Comparison of ENCODE assay signal across 20 mouse cellular contexts in genomic region chr8:123732332-123732731, GRCm38 (mm10).
A peak's percentile ranks its signal among the peaks of the same experiment; 100 is the strongest.
DNase-seq lines count a peak whose midpoint lies in the region; ATAC-seq and TF ChIP-seq lines count a peak whose summit lies in the region.
"Had no signal": no experiment of that assay in that cellular context is flagged by ENCODE, and none has a peak within 500 bp of the region (broad histone marks: within the 10 kb centered on the region; RNA-seq: fewer than 3 reads in every experiment).

No protein-coding gene starts in this region.

- no peaks in the 10 kb centered on the region for H3K36me3 ChIP-seq in heart, embryonic 13.5 days
- H3K36me3 ChIP-seq in intestine, embryonic 14.5 days (ENCODE audit: control insufficient read depth, insufficient read depth, low read length): no peaks in the 10 kb centered on the region
- H3K36me3 ChIP-seq in intestine, postnatal 0 days (ENCODE audit: control insufficient read depth, insufficient read depth): no peaks in the 10 kb centered on the region
- H3K36me3 ChIP-seq in lung, embryonic 16.5 days (ENCODE audit: control insufficient read depth, insufficient read depth, low read length): no peaks in the 10 kb centered on the region
- H3K36me3 ChIP-seq: embryonic facial prominence, embryonic 10.5 days; forebrain, embryonic 12.5 days had no signal

- peak overlapping the region; percentile 50 for H3K9ac ChIP-seq in heart, embryonic 13.5 days
- no peak overlapping the region for H3K9ac ChIP-seq in intestine, embryonic 14.5 days (ENCODE audit: low read length)
- H3K9ac ChIP-seq in intestine, postnatal 0 days (ENCODE audit: low read depth, low read length): no peak overlapping the region
- H3K9ac ChIP-seq in lung, embryonic 16.5 days (ENCODE audit: low read length): no peak overlapping the region
- H3K9ac ChIP-seq: forebrain, embryonic 12.5 days had no signal

- 5% methylated on average over 4 of the region's 4 CpGs for WGBS in heart, embryonic 13.5 days
- 18% methylated on average over 4 of the region's 4 CpGs for WGBS in intestine, embryonic 14.5 days
- 29% methylated on average over 4 of the region's 4 CpGs for WGBS in intestine, postnatal 0 days
- 15% methylated on average over 4 of the region's 4 CpGs for WGBS in lung, embryonic 16.5 days
- 43% methylated on average over 4 of the region's 4 CpGs for WGBS in lung, adult 2 months

- H3K27ac ChIP-seq in heart, embryonic 13.5 days (replicated peaks): peak overlapping the region; percentile 80
- H3K27ac ChIP-seq in intestine, embryonic 14.5 days (ENCODE audit: low read depth): peak overlapping the region; percentile 38; the same call in 1 of the 2 replicates
- no peak overlapping the region for H3K27ac ChIP-seq in intestine, postnatal 0 days (ENCODE audit: low read depth, low read length)
- H3K27ac ChIP-seq in lung, embryonic 16.5 days (ENCODE audit: low read length): no peak overlapping the region
- H3K27ac ChIP-seq: embryonic facial prominence, embryonic 10.5 days; forebrain, embryonic 12.5 days; macrophage had no signal

- intact Hi-C loops in heart, postnatal 36 days (cut with DNase I): no loop called here

- ATAC-seq in heart, embryonic 13.5 days (ENCODE audit: extremely low read depth, insufficient number of reproducible peaks, low FRiP score, low TSS enrichment): peak; percentile 53; the same call in 1 of the 2 replicates
- no peak for ATAC-seq in intestine, embryonic 14.5 days (replicated peaks; ENCODE audit: low FRiP score, low TSS enrichment, low read depth)
- ATAC-seq in intestine, postnatal 0 days: no peak
- ATAC-seq in lung, embryonic 16.5 days (ENCODE audit: low read depth): peak; percentile 40; the same call in 1 of the 2 replicates

- TF ChIP-seq CTCF in intestine, postnatal 0 days (IDR thresholded peaks at IDR 0.05; ENCODE audit: low read depth): no peak
- TF ChIP-seq CTCF in lung, adult 2 months (IDR thresholded peaks at IDR 0.05; ENCODE audit: insufficient read depth, low read length): no peak

- H3K4me2 ChIP-seq in heart, embryonic 13.5 days: peak overlapping the region; percentile 27; the same call in 1 of the 2 replicates
- no peak overlapping the region for H3K4me2 ChIP-seq in intestine, embryonic 14.5 days (ENCODE audit: low read length)
- H3K4me2 ChIP-seq in intestine, postnatal 0 days (replicated peaks; ENCODE audit: low read depth): no peak overlapping the region
- H3K4me2 ChIP-seq in lung, embryonic 16.5 days (ENCODE audit: low read depth, low read length): no peak overlapping the region
- H3K4me2 ChIP-seq: forebrain, embryonic 12.5 days; midbrain, embryonic 11.5 days had no signal

- H3K27me3 ChIP-seq in heart, embryonic 13.5 days (replicated peaks): peaks cover 6% of the 10 kb centered on the region; the same call in 1 of the 2 replicates
- 0 out of 2 replicates have a peak, but pooled peaks cover 3% of the 10 kb centered on the region for H3K27me3 ChIP-seq in intestine, embryonic 14.5 days (replicated peaks; ENCODE audit: control insufficient read depth, insufficient read depth, low read length)
- 0 out of 2 replicates have a peak, but pooled peaks cover 3% of the 10 kb centered on the region for H3K27me3 ChIP-seq in intestine, postnatal 0 days (replicated peaks; ENCODE audit: control insufficient read depth, insufficient read depth, low read length)
- H3K27me3 ChIP-seq in lung, embryonic 16.5 days (ENCODE audit: control insufficient read depth, insufficient read depth, low read depth, low read length): peaks cover 2% of the 10 kb centered on the region; the same call in 1 of the 2 replicates

- H3K4me3 ChIP-seq in heart, embryonic 13.5 days: no peak overlapping the region
- H3K4me3 ChIP-seq in intestine, embryonic 14.5 days (ENCODE audit: low read depth, low read length): no peak overlapping the region
- no peak overlapping the region for H3K4me3 ChIP-seq in intestine, postnatal 0 days (ENCODE audit: low read depth, low read length)
- H3K4me3 ChIP-seq in lung, embryonic 16.5 days (ENCODE audit: low read length): no peak overlapping the region
- no peak overlapping the region for H3K4me3 ChIP-seq in lung, adult 2 months (replicated peaks; ENCODE audit: extremely low read depth, low read depth, low read length)
- H3K4me3 ChIP-seq: embryonic facial prominence, embryonic 10.5 days; forebrain, embryonic 12.5 days had no signal

- no peak for DNase-seq in heart, postnatal 36 days
- DNase-seq in intestine, embryonic 14.5 days (ENCODE audit: low spot score): no peak
- DNase-seq in lung, adult 2 months: no peak
- DNase-seq in yolk sac, embryonic 10.5 days (ENCODE audit: low spot score): peak; percentile 55
- DNase-seq: cerebellum, adult 2 months; cerebellum, postnatal 36 days; gastrocnemius, postnatal 10 days; kidney, postnatal 25 days; left cerebral cortex, postnatal 4 days; liver; lung, adult 18-20 months; retina, postnatal 1 day; thymus, postnatal 25 days had no signal

- H3K9me3 ChIP-seq in heart, embryonic 13.5 days: no peaks in the 10 kb centered on the region
- no peaks in the 10 kb centered on the region for H3K9me3 ChIP-seq in intestine, embryonic 14.5 days (ENCODE audit: control insufficient read depth, low read length)
- H3K9me3 ChIP-seq in intestine, postnatal 0 days (ENCODE audit: control insufficient read depth): no peaks in the 10 kb centered on the region
- H3K9me3 ChIP-seq in lung, embryonic 16.5 days (ENCODE audit: control insufficient read depth, low read length): no peaks in the 10 kb centered on the region
- H3K9me3 ChIP-seq: embryonic facial prominence, embryonic 10.5 days; forebrain, embryonic 12.5 days had no signal

- peaks cover 44% of the 10 kb centered on the region for H3K4me1 ChIP-seq in heart, embryonic 13.5 days
- peaks cover 17% of the 10 kb centered on the region; the same call in 1 of the 2 replicates for H3K4me1 ChIP-seq in intestine, embryonic 14.5 days (replicated peaks; ENCODE audit: control insufficient read depth, insufficient read depth, low read length)
- no peaks in the 10 kb centered on the region for H3K4me1 ChIP-seq in intestine, postnatal 0 days (replicated peaks; ENCODE audit: control insufficient read depth, insufficient read depth, low read length)
- peaks cover 18% of the 10 kb centered on the region for H3K4me1 ChIP-seq in lung, embryonic 16.5 days (replicated peaks; ENCODE audit: control insufficient read depth, insufficient read depth, low read length)
- H3K4me1 ChIP-seq in lung, adult 2 months (ENCODE audit: control insufficient read depth, insufficient read depth, low read length): no peaks in the 10 kb centered on the region; the same call in 1 of the 2 replicates

- TF ChIP-seq POLR2A in lung, adult 2 months (IDR thresholded peaks at IDR 0.05; ENCODE audit: borderline replicate concordance, extremely low read depth, low read depth, low read length): no peak

Comparison
In these comparisons a context has a peak if more than half of its experiments do, and no peak if none do; other contexts are left out.
1. H3K27ac ChIP-seq: peak in heart, embryonic 13.5 days (single experiment) and intestine, embryonic 14.5 days (single experiment); none in intestine, postnatal 0 days (single experiment) and lung, embryonic 16.5 days (single experiment).
2. ATAC-seq: peak in heart, embryonic 13.5 days (single experiment) and lung, embryonic 16.5 days (single experiment); none in intestine, embryonic 14.5 days (single experiment) and intestine, postnatal 0 days (single experiment).